Mouse (Mus musculus): ENCODE measurements around the gene Ppie.

- TF ChIP-seq CTCF (IDR thresholded peaks at IDR 0.05; ENCODE audit: extremely low read depth, insufficient read length, insufficient replicate concordance, low read depth, low read length) (no peak), POLR2A (IDR thresholded peaks at IDR 0.05; ENCODE audit: low read depth, low read length) (no peak)
Measured at GRCm38 (mm10) chr4:123116011-123116410, 23.7 kb downstream of the Ppie start, which contains the start of gene Oxct2b.

All from small intestine, adult 2 months (tissue).